Mouse (Mus musculus): ENCODE measurements around the gene Mical2.

GRCm38 (mm10) chr7:112387876-112388275 lies 162.2 kb downstream of the Mical2 start:
- TF ChIP-seq CTCF (IDR thresholded peaks at IDR 0.05; ENCODE audit: insufficient read depth, low read length) (no peak), POLR2A (IDR thresholded peaks at IDR 0.05; ENCODE audit: borderline replicate concordance, extremely low read depth, low read depth, low read length) (no peak)

Measured in lung, adult 2 months (tissue).